Mouse (Mus musculus) liver, embryonic 16.5 days (tissue): ENCODE data around the gene Ambra1. TPM values are rescaled to one million over a fixed set of nuclear protein-coding genes. Genes with fewer than 3 reads are reported as not detected.

Experiments used
- ATAC-seq: fragments of 200-750 bp; cut with Nextera tagmentation; 2 replicates; pipeline ENCODE4 v1.8.0; 2017; ENCODE audit warnings: low read depth, mild to moderate bottlenecking, moderate number of reproducible peaks, moderate library complexity
- H3K27ac ChIP-seq: fragments of 300-500 bp; sonication (generic); 2 replicates; pipeline ENCODE4 v1.5.1; 2014; ENCODE audit warnings: mild to moderate bottlenecking, low read length
- H3K27me3 ChIP-seq: fragments of 300-500 bp; sonication (generic); 2 replicates; pipeline ENCODE4 v1.6.1; 2014; ENCODE audit warnings: low read depth, low read length, mixed read lengths; ENCODE audit not compliant: control insufficient read depth, insufficient read depth
- H3K36me3 ChIP-seq: fragments of 300-500 bp; sonication (generic); 2 replicates; pipeline ENCODE4 v1.6.1; 2014; ENCODE audit warnings: mild to moderate bottlenecking; ENCODE audit not compliant: control insufficient read depth, insufficient read depth
- H3K4me1 ChIP-seq: fragments of 300-500 bp; sonication (generic); 2 replicates; pipeline ENCODE4 v1.6.1; 2014; ENCODE audit warnings: low read depth, low read length, mixed read lengths; ENCODE audit not compliant: control insufficient read depth
- H3K4me2 ChIP-seq: fragments of 300-500 bp; sonication (generic); 2 replicates; pipeline ENCODE4 v1.6.1; 2014; ENCODE audit warnings: low read depth, low read length, mixed read lengths
- H3K4me3 ChIP-seq: fragments of 300-500 bp; sonication (generic); 2 replicates; pipeline ENCODE4 v1.5.1; 2014; ENCODE audit warnings: low read depth, mild to moderate bottlenecking, low read length
- H3K9ac ChIP-seq: fragments of 300-500 bp; sonication (generic); 2 replicates; pipeline ENCODE4 v1.6.1; 2014; ENCODE audit warnings: low read depth, low read length
- H3K9me3 ChIP-seq: fragments of 300-500 bp; sonication (generic); replicated peaks from 2 replicates; pipeline ENCODE4 v1.6.1; 2016; ENCODE audit warnings: low read length; ENCODE audit not compliant: control insufficient read depth
- WGBS: fragments of 180-500 bp; shearing (Covaris S2); extraction: QIAGEN DNeasy Blood & Tissue Kit; methylation state at CpG from one replicate; pipeline ENCODE4 v1.1.7; 2014; ENCODE audit not compliant: insufficient replicate concordance; 5-methylcytosine and 5-hydroxymethylcytosine counted together
- polyA plus RNA-seq: library from polyadenylated mRNA; unstranded; fragments of >200 nt; fragmentation: Nextera tagmentation; extraction: Ambion mirVana; gene quantifications from 2 replicates; pipeline ENCODE4 v1.2.1, GENCODE M21; 2015

Ambra1 gene
- polyA plus RNA-seq, 1 experiment from 2014 or later, result 6.1 TPM

DNA sequence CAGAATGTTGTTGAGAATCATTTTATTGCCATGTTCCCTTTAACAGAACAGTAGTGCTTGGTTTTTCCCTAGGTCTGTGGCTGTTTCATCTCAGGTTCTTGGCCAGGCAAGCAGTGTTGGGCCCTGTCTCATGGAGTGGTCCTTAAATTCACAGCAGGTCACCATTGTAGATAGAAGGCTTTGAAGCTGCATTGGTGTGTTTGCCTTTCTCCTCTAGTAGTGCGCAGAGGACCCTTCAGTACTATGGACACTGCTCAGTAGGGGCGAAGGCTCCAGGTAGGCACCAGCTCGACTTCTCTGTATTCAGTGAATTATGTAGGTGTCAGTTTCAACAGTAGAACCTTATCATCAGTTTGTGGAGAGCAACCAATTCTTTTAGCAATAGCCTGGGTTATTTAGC is 142.7 kb downstream of the Ambra1 start:
- no peaks in the 10 kb centered on the region for H3K27me3 ChIP-seq
- WGBS, result 74% methylated on average over 3 of the region's 3 CpGs
- no peaks in the 10 kb centered on the region for H3K9me3 ChIP-seq
- ATAC-seq, result no peak
- H3K9ac ChIP-seq, result no peak overlapping the region
- H3K27ac ChIP-seq, result no peak overlapping the region
- no peaks in the 10 kb centered on the region for H3K4me1 ChIP-seq
- no peaks in the 10 kb centered on the region; the same call in 1 of the 2 replicates for H3K36me3 ChIP-seq
- no peak overlapping the region for H3K4me2 ChIP-seq
- H3K4me3 ChIP-seq, result no peak overlapping the region

DNA sequence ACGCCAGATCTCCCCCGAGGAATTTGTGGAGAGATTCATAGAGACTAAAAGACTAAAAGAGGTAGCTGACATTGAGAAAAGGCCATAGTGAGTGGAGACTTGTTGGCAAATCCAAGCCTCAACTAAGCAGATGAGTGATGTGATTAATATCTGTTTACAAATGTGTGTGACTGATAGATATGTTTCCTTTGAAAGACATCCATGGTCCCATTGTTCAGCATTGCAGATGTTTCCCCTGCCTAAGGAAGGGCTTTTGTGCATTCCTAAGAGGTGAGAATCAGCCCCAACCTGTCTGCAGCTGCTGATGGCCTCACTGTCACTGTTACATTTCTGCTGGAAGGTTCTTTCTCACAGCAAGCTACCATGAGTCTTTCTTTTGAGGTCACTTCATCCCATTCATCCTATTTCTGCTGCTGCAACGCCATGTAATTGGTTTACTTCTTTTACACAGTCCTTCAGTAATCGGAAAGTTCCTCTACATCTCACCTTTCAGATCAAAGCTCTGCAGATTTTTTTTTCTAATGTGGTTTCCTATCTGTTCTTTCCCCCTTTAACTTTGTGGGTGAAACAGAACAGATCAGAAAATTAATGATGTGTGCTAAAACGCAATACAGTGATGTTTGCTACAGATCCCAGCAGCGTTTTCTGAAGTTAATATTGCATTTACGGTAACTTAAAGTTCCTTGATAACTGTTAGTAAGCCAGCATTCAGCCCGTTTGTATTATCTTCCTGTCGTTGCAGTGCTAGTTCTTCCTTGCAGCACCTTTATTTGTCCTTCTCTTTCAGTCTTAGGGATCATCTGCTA is 146.3 kb downstream of the Ambra1 start:
- no peak for ATAC-seq
- WGBS, result 61% methylated on average over 9 of the region's 9 CpGs
- Histone ChIP-seq H3K4me2 (peak overlapping the region; percentile 31; the same call in 1 of the 2 replicates), H3K4me1 (no peaks in the 10 kb centered on the region; the same call in none of the 2 replicates), H3K36me3 (no peaks in the 10 kb centered on the region; the same call in 1 of the 2 replicates), H3K4me3 (no peak overlapping the region), H3K27ac (no peak overlapping the region), H3K27me3 (no peaks in the 10 kb centered on the region), H3K9ac (no peak overlapping the region), H3K9me3 (no peaks in the 10 kb centered on the region)

DNA sequence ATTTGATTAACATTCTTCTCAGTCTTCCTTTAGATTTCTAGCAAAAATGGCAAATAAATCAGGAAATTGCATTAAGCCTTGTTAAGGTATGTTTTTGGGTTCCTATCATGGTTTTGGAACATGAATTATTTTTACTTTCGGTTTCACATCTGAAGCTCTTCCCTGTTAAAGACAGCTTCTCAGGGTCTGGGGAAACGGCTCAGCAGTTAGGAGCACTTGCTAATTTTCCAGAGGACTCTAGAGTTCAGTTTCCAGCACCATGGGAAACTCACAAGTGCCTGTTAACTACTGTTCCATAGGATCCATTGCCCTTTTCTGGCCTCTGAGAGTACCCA is 146.8 kb downstream of the Ambra1 start:
- H3K27ac ChIP-seq, result no peak overlapping the region
- ATAC-seq, result no peak
- H3K36me3 ChIP-seq, result no peaks in the 10 kb centered on the region; the same call in 1 of the 2 replicates
- no peak overlapping the region for H3K4me3 ChIP-seq
- peak overlapping the region; percentile 31; the same call in 1 of the 2 replicates for H3K4me2 ChIP-seq
- no peaks in the 10 kb centered on the region; the same call in none of the 2 replicates for H3K4me1 ChIP-seq
- 67% methylated on average over 2 of the region's 2 CpGs for WGBS
- H3K9me3 ChIP-seq, result no peaks in the 10 kb centered on the region
- no peak overlapping the region for H3K9ac ChIP-seq
- no peaks in the 10 kb centered on the region for H3K27me3 ChIP-seq

DNA sequence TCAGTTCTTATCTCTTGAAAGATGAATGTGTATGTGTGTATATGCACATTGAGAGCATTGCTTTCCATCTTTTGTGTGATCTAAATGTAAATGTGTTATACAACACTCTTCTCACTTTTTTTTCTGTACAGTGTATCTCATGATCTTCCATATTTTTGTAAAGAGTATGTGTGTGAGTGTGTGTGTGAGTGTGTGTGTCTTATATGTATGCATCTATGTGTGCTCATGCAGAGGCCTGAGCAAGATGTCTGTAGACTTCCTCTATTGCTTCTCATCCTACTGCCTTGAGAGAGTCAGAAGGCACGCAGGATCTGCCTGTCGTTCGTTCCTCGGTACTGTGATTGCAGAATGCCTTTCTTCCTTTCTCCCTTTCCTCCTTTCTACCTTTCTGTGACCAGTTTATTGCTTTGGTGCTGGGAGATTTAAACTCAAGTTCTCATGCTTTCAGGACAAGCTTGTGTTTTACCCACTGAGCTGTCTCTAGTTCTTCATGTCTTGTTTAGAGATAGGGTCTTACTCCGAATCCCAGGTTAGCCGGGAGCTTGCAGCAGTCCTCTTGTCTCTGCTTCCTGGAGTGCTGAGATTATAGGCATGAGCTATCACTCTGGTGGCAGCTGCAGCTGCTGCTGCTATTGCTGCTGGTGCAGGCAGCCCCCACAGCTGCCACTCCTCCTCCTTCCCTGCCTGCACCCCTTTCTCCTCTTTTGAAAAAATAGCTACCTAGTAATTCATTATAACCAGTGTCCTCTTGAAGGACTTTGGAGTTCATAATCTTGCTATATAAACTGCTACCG is 148.7 kb downstream of the Ambra1 start:
- no peak overlapping the region for H3K27ac ChIP-seq
- H3K4me2 ChIP-seq, result no peak overlapping the region
- H3K27me3 ChIP-seq, result no peaks in the 10 kb centered on the region
- H3K36me3 ChIP-seq, result no peaks in the 10 kb centered on the region; the same call in 1 of the 2 replicates
- H3K9me3 ChIP-seq, result no peaks in the 10 kb centered on the region
- WGBS, result 62% methylated on average over 7 of the region's 7 CpGs
- no peak overlapping the region for H3K9ac ChIP-seq
- H3K4me1 ChIP-seq, result no peaks in the 10 kb centered on the region; the same call in none of the 2 replicates
- H3K4me3 ChIP-seq, result no peak overlapping the region
- no peak for ATAC-seq

DNA sequence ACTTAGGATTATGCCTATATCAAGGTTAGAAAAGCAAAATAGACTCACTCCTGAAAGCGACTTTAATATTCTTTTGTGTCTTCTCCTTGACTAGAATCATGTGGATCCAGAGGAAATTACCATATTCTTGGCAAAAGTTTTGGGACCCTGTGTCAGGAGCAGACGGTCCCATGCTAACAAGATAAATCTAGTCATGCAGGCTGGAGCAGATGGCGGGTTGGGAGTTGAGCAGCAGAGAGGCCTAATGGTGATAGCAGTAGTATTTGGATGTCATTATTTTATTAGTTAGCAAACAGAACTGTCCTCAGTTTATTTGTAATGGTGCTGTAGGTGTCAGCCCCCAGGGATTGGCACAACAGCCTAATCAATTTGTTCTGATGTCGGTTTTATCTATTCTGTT is 154.0 kb downstream of the Ambra1 start:
- 74% methylated on average over 4 of the region's 4 CpGs for WGBS
- no peak for ATAC-seq
- Histone ChIP-seq H3K27ac (no peak overlapping the region), H3K4me1 (no peaks in the 10 kb centered on the region; the same call in none of the 2 replicates), H3K9me3 (no peaks in the 10 kb centered on the region), H3K4me3 (no peak overlapping the region), H3K27me3 (no peaks in the 10 kb centered on the region), H3K9ac (no peak overlapping the region), H3K36me3 (no peaks in the 10 kb centered on the region), H3K4me2 (no peak overlapping the region)

DNA sequence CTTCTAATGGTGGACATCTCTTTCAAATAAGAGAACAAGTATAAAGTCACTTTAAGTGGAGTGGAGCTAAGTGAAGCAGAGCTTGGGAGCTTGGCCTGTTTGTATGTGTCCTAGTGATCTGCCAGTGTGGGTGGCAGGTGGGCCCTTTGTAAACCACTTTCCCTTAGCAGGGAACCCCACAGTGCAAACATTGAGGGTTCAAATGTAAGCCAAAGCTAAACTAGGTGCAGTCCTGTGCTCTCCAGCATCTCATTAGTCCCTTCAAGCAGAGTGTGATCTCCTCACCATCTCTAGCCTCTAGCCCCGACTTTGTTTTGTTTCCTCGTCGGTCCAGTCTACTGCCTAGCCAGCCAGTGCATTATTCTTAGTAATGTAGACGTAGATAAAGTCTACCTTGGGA is 154.7 kb downstream of the Ambra1 start:
- Histone ChIP-seq H3K36me3 (no peaks in the 10 kb centered on the region), H3K9me3 (no peaks in the 10 kb centered on the region), H3K27ac (no peak overlapping the region), H3K9ac (no peak overlapping the region), H3K4me1 (no peaks in the 10 kb centered on the region), H3K27me3 (no peaks in the 10 kb centered on the region), H3K4me3 (no peak overlapping the region), H3K4me2 (no peak overlapping the region)
- 69% methylated on average over 4 of the region's 4 CpGs for WGBS
- no peak for ATAC-seq

DNA sequence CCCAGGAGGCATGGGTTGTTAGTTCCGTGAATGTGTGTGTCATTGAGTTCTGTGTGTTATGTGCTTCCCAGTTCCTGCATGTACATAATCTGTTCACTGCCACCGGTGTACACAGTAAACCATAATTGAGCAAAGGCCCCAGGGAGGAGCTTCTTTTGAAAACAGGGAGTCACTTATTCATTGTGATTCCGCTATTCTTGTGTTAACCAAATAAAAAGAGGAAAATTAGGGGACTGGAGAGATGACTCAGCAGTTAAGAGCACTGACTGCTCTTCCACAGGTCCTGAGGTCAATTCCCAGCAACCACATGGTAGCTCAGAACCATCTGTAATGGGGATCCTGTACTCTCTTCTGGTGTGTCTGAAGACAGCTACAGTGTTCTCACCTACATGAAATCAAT is 164.8 kb downstream of the Ambra1 start:
- no peak overlapping the region for H3K27ac ChIP-seq
- H3K9me3 ChIP-seq, result no peaks in the 10 kb centered on the region
- 79% methylated on average over 3 of the region's 3 CpGs for WGBS
- no peak overlapping the region for H3K4me3 ChIP-seq
- no peaks in the 10 kb centered on the region for H3K4me1 ChIP-seq
- H3K36me3 ChIP-seq, result no peaks in the 10 kb centered on the region
- no peaks in the 10 kb centered on the region for H3K27me3 ChIP-seq
- no peak overlapping the region for H3K4me2 ChIP-seq
- no peak overlapping the region for H3K9ac ChIP-seq
- no peak for ATAC-seq

DNA sequence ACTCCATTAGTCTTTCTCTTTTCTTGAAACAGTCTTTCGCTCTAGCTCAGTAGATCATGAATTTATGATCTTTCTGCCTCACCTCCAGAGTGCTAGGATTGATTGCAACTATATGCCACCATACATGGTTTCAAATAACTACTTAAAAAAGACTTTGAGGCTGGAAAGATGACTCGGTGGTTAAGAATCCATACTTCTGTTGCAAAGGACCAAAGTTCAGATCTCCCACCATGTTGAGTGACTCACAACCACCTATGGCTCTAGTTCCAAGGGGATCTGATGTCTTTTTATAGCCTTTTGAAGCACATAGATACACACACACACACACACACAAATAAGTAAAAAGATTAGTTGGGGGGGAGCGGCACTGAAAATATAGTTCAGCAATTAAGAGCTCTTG is 165.5 kb downstream of the Ambra1 start:
- Histone ChIP-seq H3K27me3 (no peaks in the 10 kb centered on the region), H3K4me2 (no peak overlapping the region), H3K27ac (no peak overlapping the region), H3K4me3 (no peak overlapping the region), H3K9ac (no peak overlapping the region), H3K4me1 (no peaks in the 10 kb centered on the region), H3K36me3 (peaks cover under 1% of the 10 kb centered on the region; the same call in 1 of the 2 replicates), H3K9me3 (no peaks in the 10 kb centered on the region)
- WGBS, result 83% methylated on average over 3 of the region's 3 CpGs
- no peak for ATAC-seq

DNA sequence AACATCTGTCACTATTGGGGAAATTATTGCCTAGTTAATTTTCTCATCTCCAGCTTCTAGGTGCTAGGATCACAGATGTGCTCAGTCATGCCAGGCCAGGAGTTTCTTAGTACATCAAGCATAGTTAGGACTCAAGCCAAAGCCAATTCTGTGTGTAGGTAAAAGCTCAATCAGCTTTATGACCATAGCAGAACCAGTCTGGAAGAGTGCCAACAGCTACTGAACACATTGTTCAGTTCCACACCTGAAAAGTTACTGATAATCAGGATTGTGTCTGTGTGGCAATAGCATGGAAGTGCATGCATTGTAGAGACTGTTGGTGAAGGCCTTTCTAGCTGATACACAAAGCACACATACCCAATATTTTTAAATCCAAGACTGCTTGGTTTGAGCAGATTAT is 168.0 kb downstream of the Ambra1 start:
- Histone ChIP-seq H3K36me3 (peaks cover 3% of the 10 kb centered on the region; the same call in 1 of the 2 replicates), H3K4me1 (no peaks in the 10 kb centered on the region), H3K27ac (no peak overlapping the region), H3K4me2 (no peak overlapping the region), H3K9ac (no peak overlapping the region), H3K4me3 (no peak overlapping the region), H3K27me3 (no peaks in the 10 kb centered on the region), H3K9me3 (no peaks in the 10 kb centered on the region)
- ATAC-seq, result no peak
